Mouse (Mus musculus): Measurements from ENCODE around the gene Syngr1.

GRCm38 (mm10) chr15:80059606-80060005 is 31.5 kb upstream of the Syngr1 start:
- TF ChIP-seq MYC (IDR thresholded peaks at IDR 0.05; ENCODE audit: low read depth, low read length) (no peak), SMC3 (IDR thresholded peaks at IDR 0.05; ENCODE audit: low read depth, low read length) (no peak), CTCF (conservative IDR thresholded peaks at IDR 0.05 in 1 of 2, IDR thresholded peaks at IDR 0.05 in 1 of 2; ENCODE audit: low read depth in 2 of 2, low read length in 2 of 2) (no peak), POLR2A (IDR thresholded peaks at IDR 0.05; ENCODE audit: low read depth, low read length) (no peak), TBP (conservative IDR thresholded peaks at IDR 0.05; ENCODE audit: low read depth, low read length) (no peak), ZMIZ1 (IDR thresholded peaks at IDR 0.05; ENCODE audit: low read depth, low read length) (no peak), ZKSCAN1 (IDR thresholded peaks at IDR 0.05; ENCODE audit: borderline replicate concordance, low read depth, low read length) (no peak), EP300 (IDR thresholded peaks at IDR 0.05; ENCODE audit: low read length) (no peak), MXI1 (IDR thresholded peaks at IDR 0.05; ENCODE audit: low read depth, low read length) (no peak), POLR2AphosphoS2 (IDR thresholded peaks at IDR 0.05; ENCODE audit: low read depth, low read length) (no peak), JUND (conservative IDR thresholded peaks at IDR 0.05; ENCODE audit: low read depth, low read length) (no peak), MAZ (IDR thresholded peaks at IDR 0.05; ENCODE audit: low read depth, low read length) (no peak), E2F4 (IDR thresholded peaks at IDR 0.05; ENCODE audit: insufficient replicate concordance, low read depth, low read length) (no peak)
